Mouse (Mus musculus): ENCODE data around the gene Rhob. TPM values are rescaled to one million over a fixed set of nuclear protein-coding genes. Genes with fewer than 3 reads are reported as not detected.
A peak's percentile ranks its signal among the peaks of the same experiment; 100 is the strongest.

Gene Rhob
- polyA plus RNA-seq, 1 experiment from 2014 or later = 59.8 TPM

GRCm38 (mm10) chr12:8487959-8488651 lies 11.7 kb downstream of the Rhob start:
- Histone ChIP-seq H3K27ac (ENCODE audit: low read depth, low read length) (no peak overlapping the region), H3K4me2 (no peak overlapping the region), H3K4me1 (ENCODE audit: control insufficient read depth, insufficient read depth, low read length) (peaks cover 4% of the 10 kb centered on the region; the same call in 1 of the 2 replicates), H3K9me3 (ENCODE audit: control insufficient read depth, low read length) (no peaks in the 10 kb centered on the region), H3K27me3 (ENCODE audit: control insufficient read depth, insufficient read depth, low read length) (no peaks in the 10 kb centered on the region), H3K9ac (ENCODE audit: low read length) (no peak overlapping the region), H3K36me3 (ENCODE audit: control insufficient read depth, insufficient read depth, low read length) (no peaks in the 10 kb centered on the region), H3K4me3 (ENCODE audit: low read depth, low read length) (no peak overlapping the region)
- ATAC-seq (ENCODE audit: low FRiP score) (no peak), DNase-seq (ENCODE audit: low spot score, missing footprints) (peak; percentile 82)
- WGBS = 65% methylated on average over 5 of the region's 5 CpGs

GRCm38 (mm10) chr12:8487281-8487680 lies 12.5 kb downstream of the Rhob start:
- Histone ChIP-seq H3K4me3 (ENCODE audit: low read depth, low read length) (no peak overlapping the region), H3K36me3 (ENCODE audit: control insufficient read depth, insufficient read depth, low read length) (no peaks in the 10 kb centered on the region), H3K9ac (ENCODE audit: low read length) (no peak overlapping the region), H3K27me3 (ENCODE audit: control insufficient read depth, insufficient read depth, low read length) (no peaks in the 10 kb centered on the region), H3K9me3 (ENCODE audit: control insufficient read depth, low read length) (no peaks in the 10 kb centered on the region), H3K4me2 (no peak overlapping the region), H3K4me1 (ENCODE audit: control insufficient read depth, insufficient read depth, low read length) (peaks cover 4% of the 10 kb centered on the region; the same call in 1 of the 2 replicates), H3K27ac (ENCODE audit: low read depth, low read length) (no peak overlapping the region)
- ATAC-seq (ENCODE audit: low FRiP score) (no peak), DNase-seq (ENCODE audit: low spot score, missing footprints) (peak; percentile 39)
- 90% methylated on average over 1 of the region's 1 CpGs for WGBS

GRCm38 (mm10) chr12:8485247-8485646 lies 14.6 kb downstream of the Rhob start:
- Histone ChIP-seq H3K9ac (ENCODE audit: low read length) (no peak overlapping the region), H3K4me3 (ENCODE audit: low read depth, low read length) (no peak overlapping the region), H3K9me3 (ENCODE audit: control insufficient read depth, low read length) (no peaks in the 10 kb centered on the region), H3K4me1 (ENCODE audit: control insufficient read depth, insufficient read depth, low read length) (peaks cover 4% of the 10 kb centered on the region; the same call in 1 of the 2 replicates), H3K4me2 (no peak overlapping the region), H3K27me3 (ENCODE audit: control insufficient read depth, insufficient read depth, low read length) (no peaks in the 10 kb centered on the region), H3K36me3 (ENCODE audit: control insufficient read depth, insufficient read depth, low read length) (no peaks in the 10 kb centered on the region), H3K27ac (ENCODE audit: low read depth, low read length) (no peak overlapping the region)
- ATAC-seq (ENCODE audit: low FRiP score) = no peak
- no peak for DNase-seq (ENCODE audit: low spot score, missing footprints)
- 78% methylated on average over 7 of the region's 7 CpGs for WGBS

- H3K36me3 ChIP-seq (ENCODE audit: control insufficient read depth, insufficient read depth, low read length) = no peaks in the 10 kb centered on the region
- DNase-seq (ENCODE audit: low spot score, missing footprints) = peak; percentile 77
- no peak overlapping the region for H3K27ac ChIP-seq (ENCODE audit: low read depth, low read length)
- H3K4me2 ChIP-seq = no peak overlapping the region
- no peaks in the 10 kb centered on the region for H3K9me3 ChIP-seq (ENCODE audit: control insufficient read depth, low read length)
- no peak overlapping the region for H3K4me3 ChIP-seq (ENCODE audit: low read depth, low read length)
- 85% methylated on average over 2 of the region's 2 CpGs for WGBS
- no peak for ATAC-seq (ENCODE audit: low FRiP score)
- no peaks in the 10 kb centered on the region for H3K27me3 ChIP-seq (ENCODE audit: control insufficient read depth, insufficient read depth, low read length)
- no peaks in the 10 kb centered on the region for H3K4me1 ChIP-seq (ENCODE audit: control insufficient read depth, insufficient read depth, low read length)
- no peak overlapping the region for H3K9ac ChIP-seq (ENCODE audit: low read length)
Measured at GRCm38 (mm10) chr12:8482169-8482568, 17.6 kb downstream of the Rhob start.

GRCm38 (mm10) chr12:8474836-8475387 lies 24.9 kb downstream of the Rhob start:
- H3K36me3 ChIP-seq (ENCODE audit: control insufficient read depth, insufficient read depth, low read length) = no peaks in the 10 kb centered on the region
- H3K9me3 ChIP-seq (ENCODE audit: control insufficient read depth, low read length) = no peaks in the 10 kb centered on the region
- ATAC-seq (ENCODE audit: low FRiP score) (no peak), DNase-seq (ENCODE audit: low spot score, missing footprints) (peak; percentile 82)
- peaks cover 4% of the 10 kb centered on the region; the same call in 1 of the 2 replicates for H3K4me1 ChIP-seq (ENCODE audit: control insufficient read depth, insufficient read depth, low read length)
- no peaks in the 10 kb centered on the region for H3K27me3 ChIP-seq (ENCODE audit: control insufficient read depth, insufficient read depth, low read length)
- no peak overlapping the region for H3K27ac ChIP-seq (ENCODE audit: low read depth, low read length)
- no peak overlapping the region for H3K4me3 ChIP-seq (ENCODE audit: low read depth, low read length)
- no peak overlapping the region for H3K9ac ChIP-seq (ENCODE audit: low read length)
- H3K4me2 ChIP-seq = no peak overlapping the region
- WGBS = 51% methylated on average over 6 of the region's 6 CpGs

- Histone ChIP-seq H3K4me2 (no peak overlapping the region), H3K9ac (ENCODE audit: low read length) (no peak overlapping the region), H3K27ac (ENCODE audit: low read depth, low read length) (no peak overlapping the region), H3K27me3 (ENCODE audit: control insufficient read depth, insufficient read depth, low read length) (no peaks in the 10 kb centered on the region), H3K4me1 (ENCODE audit: control insufficient read depth, insufficient read depth, low read length) (peaks cover 4% of the 10 kb centered on the region; the same call in 1 of the 2 replicates), H3K9me3 (ENCODE audit: control insufficient read depth, low read length) (no peaks in the 10 kb centered on the region), H3K36me3 (ENCODE audit: control insufficient read depth, insufficient read depth, low read length) (no peaks in the 10 kb centered on the region), H3K4me3 (ENCODE audit: low read depth, low read length) (no peak overlapping the region)
- ATAC-seq (ENCODE audit: low FRiP score) (no peak), DNase-seq (ENCODE audit: low spot score, missing footprints) (peak; percentile 31)
- 84% methylated on average over 7 of the region's 7 CpGs for WGBS
Measured at GRCm38 (mm10) chr12:8472591-8473358, 27.0 kb downstream of the Rhob start.

GRCm38 (mm10) chr12:8472051-8472450 lies 27.8 kb downstream of the Rhob start:
- no peaks in the 10 kb centered on the region for H3K36me3 ChIP-seq (ENCODE audit: control insufficient read depth, insufficient read depth, low read length)
- H3K27ac ChIP-seq (ENCODE audit: low read depth, low read length) = no peak overlapping the region
- ATAC-seq (ENCODE audit: low FRiP score) = no peak
- H3K27me3 ChIP-seq (ENCODE audit: control insufficient read depth, insufficient read depth, low read length) = no peaks in the 10 kb centered on the region
- no peak overlapping the region for H3K4me3 ChIP-seq (ENCODE audit: low read depth, low read length)
- no peak overlapping the region for H3K4me2 ChIP-seq
- 76% methylated on average over 4 of the region's 4 CpGs for WGBS
- DNase-seq (ENCODE audit: low spot score, missing footprints) = peak; percentile 74
- H3K4me1 ChIP-seq (ENCODE audit: control insufficient read depth, insufficient read depth, low read length) = peaks cover 4% of the 10 kb centered on the region; the same call in 1 of the 2 replicates
- H3K9me3 ChIP-seq (ENCODE audit: control insufficient read depth, low read length) = no peaks in the 10 kb centered on the region
- no peak overlapping the region for H3K9ac ChIP-seq (ENCODE audit: low read length)

- H3K27ac ChIP-seq (ENCODE audit: low read depth, low read length) = no peak overlapping the region
- no peak overlapping the region for H3K4me2 ChIP-seq
- no peak overlapping the region for H3K4me3 ChIP-seq (ENCODE audit: low read depth, low read length)
- peaks cover 4% of the 10 kb centered on the region; the same call in 1 of the 2 replicates for H3K4me1 ChIP-seq (ENCODE audit: control insufficient read depth, insufficient read depth, low read length)
- peak; percentile 21 for DNase-seq (ENCODE audit: low spot score, missing footprints)
- H3K36me3 ChIP-seq (ENCODE audit: control insufficient read depth, insufficient read depth, low read length) = no peaks in the 10 kb centered on the region
- ATAC-seq (ENCODE audit: low FRiP score) = no peak
- WGBS = 91% methylated on average over 2 of the region's 2 CpGs
- H3K27me3 ChIP-seq (ENCODE audit: control insufficient read depth, insufficient read depth, low read length) = no peaks in the 10 kb centered on the region
- no peaks in the 10 kb centered on the region for H3K9me3 ChIP-seq (ENCODE audit: control insufficient read depth, low read length)
- no peak overlapping the region for H3K9ac ChIP-seq (ENCODE audit: low read length)
Measured at GRCm38 (mm10) chr12:8470962-8471361, 28.8 kb downstream of the Rhob start.

All from midbrain, embryonic 11.5 days (tissue).